Mouse (Mus musculus): ENCODE data around the gene Tmem81.

GRCm38 (mm10) chr1:132537736-132538135 lies 31.7 kb downstream of the Tmem81 start:
- no peak for TF ChIP-seq CTCF (IDR thresholded peaks at IDR 0.05; ENCODE audit: low read depth, low read length)
- TF ChIP-seq POLR2A (IDR thresholded peaks at IDR 0.05; ENCODE audit: extremely low read depth, insufficient read depth, low read length): no peak

Measured in liver, adult 2 months (tissue).